Mouse (Mus musculus): ENCODE measurements around the gene AC109138.7. TPM values are rescaled to one million over a fixed set of nuclear protein-coding genes. Genes with fewer than 3 reads are reported as not detected.

AC109138.7 gene
- polyA plus RNA-seq, 1 experiment from 2014 or later: not detected

Small RNA genes within 50 kb of the gene (microRNA-seq; reads per million reads assigned to microRNA genes)
- gene Gm26115 (not detected), gene Mir6985 (not detected)

Other genes starting within 250 kb of the AC109138.7 start
- gene Aldh3b2, start 242.0 kb upstream of the AC109138.7 start, polyA plus RNA-seq (2015; fragmentation: Nextera tagmentation; extraction: Ambion mirVana): 0.30 and 0.45 TPM in 2 replicates
- 9.5 and 10.2 TPM in 2 replicates for gene Acy3, start 227.8 kb upstream of the AC109138.7 start, polyA plus RNA-seq (2015; fragmentation: Nextera tagmentation; extraction: Ambion mirVana)
- gene Tbx10, start 221.6 kb upstream of the AC109138.7 start, polyA plus RNA-seq (2015; fragmentation: Nextera tagmentation; extraction: Ambion mirVana): 0.47 and 0.54 TPM in 2 replicates
- 13.8 and 15.9 TPM in 2 replicates for gene Nudt8, start 213.8 kb upstream of the AC109138.7 start, polyA plus RNA-seq (2015; fragmentation: Nextera tagmentation; extraction: Ambion mirVana)
- 0.55 and 0.59 TPM in 2 replicates for gene Gm49405, start 213.7 kb upstream of the AC109138.7 start, polyA plus RNA-seq (2015; fragmentation: Nextera tagmentation; extraction: Ambion mirVana)
- gene Doc2g, start 211.0 kb upstream of the AC109138.7 start, polyA plus RNA-seq (2015; fragmentation: Nextera tagmentation; extraction: Ambion mirVana): 0.80 and 0.82 TPM in 2 replicates
- gene Ndufv1, start 201.6 kb upstream of the AC109138.7 start, polyA plus RNA-seq (2015; fragmentation: Nextera tagmentation; extraction: Ambion mirVana): 171 and 174 TPM in 2 replicates
- 629 and 652 TPM in 2 replicates for gene Gstp1, start 176.4 kb upstream of the AC109138.7 start, polyA plus RNA-seq (2015; fragmentation: Nextera tagmentation; extraction: Ambion mirVana)
- gene Gstp2, start 168.3 kb upstream of the AC109138.7 start, polyA plus RNA-seq (2015; fragmentation: Nextera tagmentation; extraction: Ambion mirVana): 7.7 and 11.2 TPM in 2 replicates
- 28.0 and 28.3 TPM in 2 replicates for gene Gstp3, start 154.8 kb upstream of the AC109138.7 start, polyA plus RNA-seq (2015; fragmentation: Nextera tagmentation; extraction: Ambion mirVana)
- gene Cabp2, start 132.8 kb upstream of the AC109138.7 start, polyA plus RNA-seq (2015; fragmentation: Nextera tagmentation; extraction: Ambion mirVana): 0.43 and 0.67 TPM in 2 replicates
- 94.3 and 94.7 TPM in 2 replicates for gene Cdk2ap2, start 117.2 kb upstream of the AC109138.7 start, polyA plus RNA-seq (2015; fragmentation: Nextera tagmentation; extraction: Ambion mirVana)
- gene Pitpnm1, start 114.4 kb upstream of the AC109138.7 start, polyA plus RNA-seq (2015; fragmentation: Nextera tagmentation; extraction: Ambion mirVana): 2.8 and 3.1 TPM in 2 replicates
- gene Aip, start 88.5 kb upstream of the AC109138.7 start, polyA plus RNA-seq (2015; fragmentation: Nextera tagmentation; extraction: Ambion mirVana): 37.7 and 38.9 TPM in 2 replicates
- 0.02 TPM in 1 of 2 replicates, not detected in the other for gene Gpr152, start 74.6 kb upstream of the AC109138.7 start, polyA plus RNA-seq (2015; fragmentation: Nextera tagmentation; extraction: Ambion mirVana)
- 0.07 and 0.13 TPM in 2 replicates for gene Cabp4, start 70.3 kb upstream of the AC109138.7 start, polyA plus RNA-seq (2015; fragmentation: Nextera tagmentation; extraction: Ambion mirVana)
- gene Coro1b, start 65.7 kb upstream of the AC109138.7 start, polyA plus RNA-seq (2015; fragmentation: Nextera tagmentation; extraction: Ambion mirVana): 70.7 and 72.6 TPM in 2 replicates
- 18.8 and 21.3 TPM in 2 replicates for gene Ptprcap, start 60.8 kb upstream of the AC109138.7 start, polyA plus RNA-seq (2015; fragmentation: Nextera tagmentation; extraction: Ambion mirVana)
- 30.0 and 34.2 TPM in 2 replicates for gene Rps6kb2, start 51.0 kb upstream of the AC109138.7 start, polyA plus RNA-seq (2015; fragmentation: Nextera tagmentation; extraction: Ambion mirVana)
- 0.38 and 0.43 TPM in 2 replicates for gene Carns1, start 38.9 kb upstream of the AC109138.7 start, polyA plus RNA-seq (2015; fragmentation: Nextera tagmentation; extraction: Ambion mirVana)
- gene Tbc1d10c, start 23.1 kb upstream of the AC109138.7 start, polyA plus RNA-seq (2015; fragmentation: Nextera tagmentation; extraction: Ambion mirVana): 3.7 TPM in 2 replicates
- 517 and 527 TPM in 2 replicates for gene Ppp1ca, start 22.3 kb upstream of the AC109138.7 start, polyA plus RNA-seq (2015; fragmentation: Nextera tagmentation; extraction: Ambion mirVana)
- gene Rad9a, start 12.7 kb upstream of the AC109138.7 start, polyA plus RNA-seq (2015; fragmentation: Nextera tagmentation; extraction: Ambion mirVana): 17.4 and 20.7 TPM in 2 replicates
- gene Clcf1, start 119 bp upstream of the AC109138.7 start, polyA plus RNA-seq (2015; fragmentation: Nextera tagmentation; extraction: Ambion mirVana): 0.35 and 0.46 TPM in 2 replicates
- gene Pold4, start 17.5 kb downstream of the AC109138.7 start, polyA plus RNA-seq (2015; fragmentation: Nextera tagmentation; extraction: Ambion mirVana): 8.3 and 12.3 TPM in 2 replicates
- 1.3 and 1.7 TPM in 2 replicates for gene Ssh3, start 54.8 kb downstream of the AC109138.7 start, polyA plus RNA-seq (2015; fragmentation: Nextera tagmentation; extraction: Ambion mirVana)
- 0.57 and 0.74 TPM in 2 replicates for gene Ankrd13d, start 68.8 kb downstream of the AC109138.7 start, polyA plus RNA-seq (2015; fragmentation: Nextera tagmentation; extraction: Ambion mirVana)
- 10.1 and 10.3 TPM in 2 replicates for gene Grk2, start 91.9 kb downstream of the AC109138.7 start, polyA plus RNA-seq (2015; fragmentation: Nextera tagmentation; extraction: Ambion mirVana)
- gene Kdm2a, start 183.9 kb downstream of the AC109138.7 start, polyA plus RNA-seq (2015; fragmentation: Nextera tagmentation; extraction: Ambion mirVana): 10.9 and 15.4 TPM in 2 replicates
- 6.5 and 6.7 TPM in 2 replicates for gene Rhod, start 225.1 kb downstream of the AC109138.7 start, polyA plus RNA-seq (2015; fragmentation: Nextera tagmentation; extraction: Ambion mirVana)

All from liver, embryonic 13.5 days (tissue).